ENCODE assay signal across 13 mouse cellular contexts in genomic region chr9:54163117-54163516, GRCm38 (mm10).
A peak's percentile ranks its signal among the peaks of the same experiment; 100 is the strongest.
DNase-seq lines count a peak whose midpoint lies in the region; ATAC-seq and TF ChIP-seq lines count a peak whose summit lies in the region.
"Had no signal": no experiment of that assay in that cellular context is flagged by ENCODE, and none has a peak within 500 bp of the region (broad histone marks: within the 10 kb centered on the region; RNA-seq: fewer than 3 reads in every experiment).

No protein-coding gene starts in this region.

- TF ChIP-seq CTCF in midbrain, postnatal 0 days (IDR thresholded peaks at IDR 0.05) = peak; percentile 59
- TF ChIP-seq CTCF in small intestine, adult 2 months (IDR thresholded peaks at IDR 0.05; ENCODE audit: extremely low read depth, insufficient read length, insufficient replicate concordance, low read depth, low read length) = peak; percentile 7; the same call in 1 of the 2 replicates

- TF ChIP-seq POLR2A in small intestine, adult 2 months (IDR thresholded peaks at IDR 0.05; ENCODE audit: low read depth, low read length) = no peak

- no peak for ATAC-seq in midbrain, postnatal 0 days (ENCODE audit: low FRiP score)
- ATAC-seq in midbrain, embryonic 13.5 days = no peak
- ATAC-seq in inflammation-experienced regulatory T-cells, adult 6 months = no peak
- ATAC-seq: midbrain, embryonic 15.5 days had no signal

- no peak overlapping the region for H3K27ac ChIP-seq in midbrain, postnatal 0 days (ENCODE audit: low read depth, low read length)
- H3K27ac ChIP-seq in midbrain, embryonic 13.5 days = no peak overlapping the region
- H3K27ac ChIP-seq in small intestine, adult 2 months (ENCODE audit: insufficient read depth, low read depth, low read length) = no peak overlapping the region
- H3K27ac ChIP-seq: hindbrain, embryonic 15.5 days; limb, embryonic 12.5 days; midbrain, embryonic 15.5 days had no signal

- no peaks in the 10 kb centered on the region for H3K27me3 ChIP-seq in midbrain, postnatal 0 days (ENCODE audit: insufficient read depth, low read length)
- no peaks in the 10 kb centered on the region for H3K27me3 ChIP-seq in midbrain, embryonic 13.5 days
- H3K27me3 ChIP-seq in small intestine, adult 2 months (ENCODE audit: control insufficient read depth, insufficient read depth, low read length) = no peaks in the 10 kb centered on the region
- H3K27me3 ChIP-seq: hindbrain, embryonic 15.5 days; limb, embryonic 12.5 days; midbrain, embryonic 15.5 days had no signal

- H3K9ac ChIP-seq in midbrain, postnatal 0 days (replicated peaks; ENCODE audit: low read length, poor library complexity, severe bottlenecking) = no peak overlapping the region
- no peak overlapping the region for H3K9ac ChIP-seq in midbrain, embryonic 13.5 days (replicated peaks)
- H3K9ac ChIP-seq: hindbrain, embryonic 15.5 days; limb, embryonic 12.5 days; midbrain, embryonic 15.5 days had no signal

- DNase-seq in heart, postnatal 4 days = peak; percentile 7
- DNase-seq in heart, adult 18-20 months = no peak
- DNase-seq in midbrain, postnatal 0 days (ENCODE audit: low spot score) = peak; percentile 44
- peak; percentile 50 for DNase-seq in embryo, embryonic 11 days
- DNase-seq in ovary, postnatal 10 days (ENCODE audit: low spot score) = no peak
- DNase-seq: cerebellum, postnatal 36 days; thymus, adult 18-20 months had no signal

- H3K36me3 ChIP-seq in midbrain, postnatal 0 days (ENCODE audit: insufficient read depth, low read length) = no peaks in the 10 kb centered on the region
- no peaks in the 10 kb centered on the region for H3K36me3 ChIP-seq in midbrain, embryonic 13.5 days
- no peaks in the 10 kb centered on the region for H3K36me3 ChIP-seq in small intestine, adult 2 months (ENCODE audit: control insufficient read depth, insufficient read depth, low read length)
- H3K36me3 ChIP-seq: hindbrain, embryonic 15.5 days; limb, embryonic 12.5 days; midbrain, embryonic 15.5 days had no signal

- no peak overlapping the region for H3K4me2 ChIP-seq in midbrain, postnatal 0 days (ENCODE audit: low read depth, low read length, poor library complexity, severe bottlenecking)
- H3K4me2 ChIP-seq in midbrain, embryonic 13.5 days (replicated peaks) = no peak overlapping the region
- H3K4me2 ChIP-seq: hindbrain, embryonic 15.5 days; limb, embryonic 12.5 days; midbrain, embryonic 15.5 days had no signal

- WGBS in midbrain, postnatal 0 days = 71% methylated on average over 5 of the region's 5 CpGs
- WGBS in midbrain, embryonic 13.5 days = 77% methylated on average over 5 of the region's 5 CpGs
- WGBS in small intestine, adult 2 months = 69% methylated on average over 5 of the region's 5 CpGs

- H3K4me3 ChIP-seq in midbrain, postnatal 0 days (ENCODE audit: low read depth, low read length) = no peak overlapping the region
- no peak overlapping the region for H3K4me3 ChIP-seq in midbrain, embryonic 13.5 days (replicated peaks)
- H3K4me3 ChIP-seq in small intestine, adult 2 months (ENCODE audit: low read depth, low read length) = no peak overlapping the region
- H3K4me3 ChIP-seq: hindbrain, embryonic 15.5 days; limb, embryonic 12.5 days; midbrain, embryonic 15.5 days had no signal

- no peaks in the 10 kb centered on the region for H3K4me1 ChIP-seq in midbrain, postnatal 0 days (ENCODE audit: insufficient read depth, low read length)
- no peaks in the 10 kb centered on the region for H3K4me1 ChIP-seq in midbrain, embryonic 13.5 days (replicated peaks)
- no peaks in the 10 kb centered on the region for H3K4me1 ChIP-seq in small intestine, adult 2 months (ENCODE audit: control insufficient read depth, insufficient read depth, insufficient read length, low read length)
- H3K4me1 ChIP-seq: hindbrain, embryonic 15.5 days; limb, embryonic 12.5 days; midbrain, embryonic 15.5 days had no signal

- H3K9me3 ChIP-seq in midbrain, postnatal 0 days (ENCODE audit: low read length) = no peaks in the 10 kb centered on the region
- no peaks in the 10 kb centered on the region for H3K9me3 ChIP-seq in midbrain, embryonic 13.5 days
- H3K9me3 ChIP-seq: hindbrain, embryonic 15.5 days; midbrain, embryonic 15.5 days had no signal

Comparison
In these comparisons a context has a peak if more than half of its experiments do, and no peak if none do; other contexts are left out.
1. DNase-seq: peak in heart, postnatal 4 days (single experiment), midbrain, postnatal 0 days (single experiment) and embryo, embryonic 11 days (single experiment); none in heart, adult 18-20 months (0 of 2) and ovary, postnatal 10 days (single experiment).